30 mouse cellular contexts compared by ENCODE assay signal in genomic region chr5:7919681-7920080, GRCm38 (mm10). TPM values are rescaled to one million over a fixed set of nuclear protein-coding genes. Genes with fewer than 3 reads are reported as not detected.
"Had no signal": no experiment of that assay in that cellular context is flagged by ENCODE, and none has a peak within 500 bp of the region (broad histone marks: within the 10 kb centered on the region; RNA-seq: fewer than 3 reads in every experiment).

No protein-coding gene starts in this region.

- H3K27ac ChIP-seq: limb, embryonic 10.5 days; limb, embryonic 12.5 days; limb, embryonic 13.5 days; limb, embryonic 15.5 days; liver, embryonic 12.5 days; liver, embryonic 13.5 days; liver, embryonic 14.5 days; liver, embryonic 15.5 days; lung, embryonic 15.5 days; macrophage; midbrain, embryonic 10.5 days; midbrain, embryonic 12.5 days; midbrain, embryonic 13.5 days; midbrain, embryonic 15.5 days; neural tube, embryonic 12.5 days had no signal

- H3K36me3 ChIP-seq: limb, embryonic 10.5 days; limb, embryonic 12.5 days; limb, embryonic 13.5 days; limb, embryonic 15.5 days; liver, embryonic 12.5 days; liver, embryonic 13.5 days; liver, embryonic 15.5 days; lung, embryonic 15.5 days; midbrain, embryonic 10.5 days; midbrain, embryonic 12.5 days; midbrain, embryonic 13.5 days; midbrain, embryonic 15.5 days; neural tube, embryonic 12.5 days had no signal

- H3K4me3 ChIP-seq: limb, embryonic 10.5 days; limb, embryonic 12.5 days; limb, embryonic 13.5 days; limb, embryonic 15.5 days; liver, embryonic 12.5 days; liver, embryonic 13.5 days; liver, embryonic 15.5 days; lung, embryonic 15.5 days; megakaryocyte, embryonic 14.5 days; midbrain, embryonic 10.5 days; midbrain, embryonic 12.5 days; midbrain, embryonic 13.5 days; midbrain, embryonic 15.5 days; myocyte; neural tube, embryonic 12.5 days had no signal

- H3K27me3 ChIP-seq: limb, embryonic 12.5 days; limb, embryonic 13.5 days; limb, embryonic 15.5 days; liver, embryonic 12.5 days; liver, embryonic 13.5 days; liver, embryonic 15.5 days; lung, embryonic 15.5 days; megakaryocyte, embryonic 14.5 days; midbrain, embryonic 12.5 days; midbrain, embryonic 13.5 days; midbrain, embryonic 15.5 days; neural tube, embryonic 12.5 days had no signal

- DNase-seq: left cerebral cortex, postnatal 4 days; liver; liver, embryonic 13.5 days; liver, postnatal 0 days; lung, adult 18-20 months; lung, adult 2 months; lung, embryonic 14.5 days; lung, postnatal 10 days; lung, postnatal 14 days; lung, postnatal 36 days; lung, postnatal 4 days; midbrain, embryonic 14.5 days had no signal

- H3K4me1 ChIP-seq: limb, embryonic 10.5 days; limb, embryonic 12.5 days; limb, embryonic 13.5 days; liver, embryonic 12.5 days; liver, embryonic 13.5 days; liver, embryonic 15.5 days; lung, embryonic 15.5 days; megakaryocyte, embryonic 14.5 days; midbrain, embryonic 10.5 days; midbrain, embryonic 12.5 days; midbrain, embryonic 13.5 days; midbrain, embryonic 15.5 days; neural tube, embryonic 12.5 days had no signal

- H3K9me3 ChIP-seq: limb, embryonic 10.5 days; limb, embryonic 12.5 days; limb, embryonic 13.5 days; limb, embryonic 15.5 days; liver, embryonic 12.5 days; liver, embryonic 13.5 days; liver, embryonic 15.5 days; lung, embryonic 15.5 days; megakaryocyte, embryonic 14.5 days; midbrain, embryonic 10.5 days; midbrain, embryonic 12.5 days; midbrain, embryonic 13.5 days; midbrain, embryonic 15.5 days; neural tube, embryonic 12.5 days had no signal

RNA-seq across cellular contexts. Expression of gene Steap4, which starts 40.6 kb away (rescaled TPM):
- total RNA-seq: megakaryocyte progenitor cell, adult 5-6 weeks; monocyte, adult 5-6 weeks had no signal
- polyA plus RNA-seq: macrophage; midbrain, embryonic 14.5 days; midbrain, embryonic 15.5 days; myocyte had no signal
